Mouse (Mus musculus) MN1 (cell line): ENCODE results near the gene Zfp775.

Source experiments
- DNase-seq: peaks from one replicate; pipeline ENCODE4 v3.0.0-alpha.2; 2016; ENCODE audit warnings: low spot score

Zfp775 gene

DNA sequence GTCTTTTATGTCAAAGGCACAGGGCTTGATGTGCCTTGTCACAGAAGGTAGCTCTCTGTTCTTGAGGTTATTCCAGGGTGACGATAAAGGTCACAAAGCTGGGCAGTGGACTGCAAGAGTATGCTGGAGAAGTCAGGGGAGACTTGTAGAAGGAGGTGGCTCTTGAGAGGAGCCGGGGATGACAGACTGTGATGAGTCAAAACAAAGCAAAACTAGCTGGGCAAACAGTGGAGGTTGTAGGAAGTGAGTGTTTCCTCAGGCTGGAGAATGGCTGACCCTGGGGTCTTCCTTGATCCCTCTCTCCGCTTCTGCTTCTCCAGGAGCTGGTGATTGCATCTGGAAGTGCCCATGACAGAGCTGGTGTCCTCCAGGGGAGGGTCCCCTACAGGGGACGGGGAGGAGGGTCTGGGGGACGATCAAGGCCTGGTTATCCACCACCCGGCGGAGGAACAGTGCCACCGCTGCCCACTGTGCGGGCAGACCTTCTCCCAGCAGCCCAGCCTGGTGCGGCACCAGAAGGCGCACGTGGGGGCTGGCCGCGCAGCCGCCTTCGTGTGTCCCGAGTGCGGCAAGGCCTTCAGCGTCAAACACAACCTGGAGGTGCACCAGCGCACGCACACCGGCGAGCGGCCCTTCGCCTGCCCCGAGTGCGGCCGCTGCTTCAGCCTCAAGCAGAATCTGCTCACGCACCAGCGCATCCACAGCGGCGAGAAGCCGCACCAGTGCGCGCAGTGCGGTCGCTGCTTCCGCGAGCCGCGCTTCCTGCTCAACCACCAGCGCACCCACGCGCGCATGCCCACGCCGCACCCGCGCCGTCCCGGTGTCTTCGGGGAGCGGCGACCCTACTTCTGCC is 27.2 kb downstream of the Zfp775 start:
- no peak for DNase-seq

DNA sequence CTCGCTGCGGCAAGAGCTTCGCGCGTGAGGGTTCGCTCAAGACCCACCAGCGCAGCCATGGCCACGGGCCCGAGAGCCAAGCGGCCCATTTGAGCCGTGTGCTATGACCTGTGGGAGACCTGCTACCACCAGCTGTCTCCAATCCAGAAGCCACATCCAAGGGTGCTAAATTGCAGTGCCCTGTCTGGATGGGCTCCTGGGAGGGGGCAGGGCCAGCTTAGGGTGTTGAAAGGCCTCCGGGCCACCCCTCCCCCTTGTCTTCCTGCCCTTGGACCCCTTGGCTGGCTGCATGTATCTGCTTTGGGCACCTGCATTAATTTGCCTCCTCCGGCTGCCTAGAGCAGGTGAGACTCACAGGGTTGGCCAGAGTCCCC is 27.8 kb downstream of the Zfp775 start:
- no peak for DNase-seq

DNA sequence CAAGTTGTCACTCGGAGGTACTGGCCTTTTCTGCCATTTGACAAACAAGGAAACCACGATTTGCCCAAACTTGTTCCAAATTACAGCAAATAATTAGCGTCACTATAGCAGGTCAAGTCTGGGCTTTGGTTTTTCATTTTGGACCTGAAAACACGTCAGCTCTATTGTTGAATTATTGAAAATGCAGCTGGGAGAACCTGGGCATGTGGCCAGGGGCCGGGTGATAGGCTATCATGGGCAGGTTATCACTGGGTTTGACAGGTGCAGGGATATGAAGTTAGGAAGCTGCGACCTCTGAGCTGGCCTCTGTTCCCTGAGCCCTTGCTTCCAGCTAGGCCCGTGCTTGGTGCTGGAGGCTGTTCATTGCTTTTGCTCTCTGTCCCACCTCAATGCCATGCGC is 29.0 kb downstream of the Zfp775 start:
- DNase-seq, result no peak

DNA sequence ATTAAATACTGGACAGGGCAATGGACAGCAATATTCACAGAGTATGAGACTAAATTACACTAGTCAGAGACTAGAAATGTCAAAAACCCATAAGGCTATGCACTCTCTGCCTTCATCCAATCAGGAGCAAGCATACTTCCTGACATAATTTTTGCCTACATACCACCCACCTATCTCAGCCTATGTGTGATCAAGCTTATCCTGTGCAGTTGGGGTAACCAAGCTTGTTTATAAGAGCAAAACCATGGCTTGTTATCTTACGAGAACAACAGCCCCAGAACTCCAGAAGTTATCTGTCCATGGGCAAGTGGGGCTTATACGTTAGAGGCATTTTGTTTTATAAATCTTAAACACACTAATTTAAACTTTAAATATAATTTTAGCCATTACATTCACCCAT is 33.2 kb downstream of the Zfp775 start:
- DNase-seq, result no peak

DNA sequence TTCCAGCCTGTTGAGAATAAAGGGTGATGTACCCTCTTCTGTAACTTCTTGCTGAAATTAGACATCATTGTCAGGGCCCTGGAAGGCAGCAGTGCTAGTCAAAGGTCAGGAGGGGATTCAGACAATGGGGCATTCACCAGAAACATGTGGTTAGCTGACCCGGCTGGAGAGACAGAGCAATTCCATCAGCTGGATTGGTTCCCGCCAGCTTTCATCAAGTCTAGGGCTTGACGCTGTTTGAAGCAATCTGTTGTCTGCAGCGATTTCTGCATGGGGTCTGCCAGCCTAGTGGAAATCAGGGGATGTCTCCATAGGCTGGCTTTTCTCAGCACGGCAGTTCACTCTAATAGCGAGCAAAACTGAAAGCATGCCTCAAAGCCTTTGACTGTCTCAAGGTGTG is 34.7 kb downstream of the Zfp775 start:
- DNase-seq, result no peak

DNA sequence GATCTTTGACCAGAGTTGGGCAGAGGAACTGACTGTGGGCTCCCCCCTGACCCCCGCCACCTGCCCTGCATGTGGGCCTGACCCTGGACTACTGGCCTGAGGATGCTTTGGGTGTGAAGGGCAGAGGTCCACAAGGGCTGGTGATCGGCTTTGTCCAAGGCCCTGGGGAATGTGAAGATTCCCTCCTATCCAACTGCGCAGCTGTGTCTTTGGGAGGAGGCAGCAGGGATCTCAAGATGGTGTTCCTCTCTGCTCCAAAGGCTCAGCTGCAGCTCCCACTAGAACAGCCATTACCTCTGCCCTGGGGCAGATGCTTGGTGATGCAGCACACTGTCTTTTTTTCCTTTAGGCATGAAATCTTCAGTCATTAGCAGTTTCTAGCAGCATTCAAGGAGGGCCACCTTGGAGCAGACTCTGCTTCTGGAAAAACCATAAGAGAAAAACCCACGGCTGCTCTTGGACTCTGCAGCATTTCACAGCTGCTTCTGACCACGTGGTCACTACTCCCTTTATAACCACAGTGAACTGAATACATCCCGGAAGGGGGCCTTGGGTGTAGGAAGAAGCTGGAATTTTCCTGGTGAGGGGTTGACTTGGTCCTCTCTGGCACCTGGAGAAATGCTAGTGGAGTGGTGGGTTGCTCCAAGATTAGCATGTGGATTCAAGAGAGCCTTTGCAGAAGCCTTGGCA is 36.1 kb downstream of the Zfp775 start:
- no peak for DNase-seq

DNA sequence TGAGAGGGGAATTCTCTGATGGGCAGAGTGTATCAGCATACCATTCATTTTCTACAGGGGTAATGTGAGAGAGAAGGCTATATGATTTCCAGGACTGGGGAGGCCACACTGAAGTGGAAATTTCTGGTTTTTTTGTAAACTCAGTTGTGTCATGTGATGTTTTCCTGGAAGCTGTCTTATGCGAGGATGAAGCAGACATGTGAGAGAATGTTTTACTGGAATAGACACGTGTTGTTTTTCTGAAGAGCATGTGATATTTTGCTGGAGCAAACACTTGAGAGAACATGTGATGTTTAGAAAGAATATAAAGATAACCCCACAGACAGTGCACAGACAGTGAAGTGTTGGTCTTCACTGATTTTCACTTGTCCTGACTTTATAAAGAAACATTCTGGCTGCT is 36.7 kb downstream of the Zfp775 start:
- no peak for DNase-seq

DNA sequence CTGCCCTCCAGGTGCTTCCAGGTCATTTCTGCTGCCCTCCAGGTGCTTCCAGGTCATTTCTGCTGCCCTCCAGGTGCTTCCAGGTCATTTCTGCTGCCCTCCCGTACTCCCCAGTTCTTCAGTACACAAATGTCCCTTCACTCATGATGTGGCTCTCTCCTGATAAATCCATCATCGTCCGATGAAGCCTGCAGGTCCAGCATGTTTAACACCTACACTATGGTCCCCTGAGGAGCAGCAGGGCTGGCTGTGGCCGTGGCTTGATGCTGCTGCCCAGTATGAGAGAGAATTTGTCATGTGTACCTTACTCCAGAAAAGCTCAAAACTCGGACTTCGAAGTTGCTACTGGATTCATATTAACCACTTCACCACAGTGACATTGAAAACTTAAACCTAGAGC is 39.5 kb downstream of the Zfp775 start:
- DNase-seq, result no peak

DNA sequence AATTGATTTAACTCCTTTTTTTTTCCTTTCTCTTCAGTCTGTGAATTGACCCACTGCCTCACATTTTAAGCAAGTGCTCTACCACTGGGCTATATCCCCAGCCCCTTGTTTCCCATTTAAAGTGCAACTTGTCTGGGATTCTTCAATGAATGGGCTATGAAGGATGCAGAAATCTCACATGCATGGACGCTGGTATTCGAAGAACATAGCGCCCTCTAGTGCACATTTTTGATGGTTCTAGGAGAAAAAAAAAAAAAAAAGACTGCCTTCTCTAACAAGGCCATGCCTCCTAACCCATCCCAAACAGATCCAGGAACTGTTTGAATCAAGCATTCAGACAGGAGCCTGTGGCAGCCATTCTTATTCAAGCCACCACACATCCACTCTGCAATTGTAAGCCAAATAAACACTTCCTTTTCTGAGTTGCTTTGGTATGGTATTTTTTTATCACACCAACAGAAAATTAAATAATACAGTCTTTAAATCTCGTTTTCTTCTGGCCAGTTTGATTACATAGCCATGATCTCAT is 41.0 kb downstream of the Zfp775 start:
- peak; percentile 83 for DNase-seq

DNA sequence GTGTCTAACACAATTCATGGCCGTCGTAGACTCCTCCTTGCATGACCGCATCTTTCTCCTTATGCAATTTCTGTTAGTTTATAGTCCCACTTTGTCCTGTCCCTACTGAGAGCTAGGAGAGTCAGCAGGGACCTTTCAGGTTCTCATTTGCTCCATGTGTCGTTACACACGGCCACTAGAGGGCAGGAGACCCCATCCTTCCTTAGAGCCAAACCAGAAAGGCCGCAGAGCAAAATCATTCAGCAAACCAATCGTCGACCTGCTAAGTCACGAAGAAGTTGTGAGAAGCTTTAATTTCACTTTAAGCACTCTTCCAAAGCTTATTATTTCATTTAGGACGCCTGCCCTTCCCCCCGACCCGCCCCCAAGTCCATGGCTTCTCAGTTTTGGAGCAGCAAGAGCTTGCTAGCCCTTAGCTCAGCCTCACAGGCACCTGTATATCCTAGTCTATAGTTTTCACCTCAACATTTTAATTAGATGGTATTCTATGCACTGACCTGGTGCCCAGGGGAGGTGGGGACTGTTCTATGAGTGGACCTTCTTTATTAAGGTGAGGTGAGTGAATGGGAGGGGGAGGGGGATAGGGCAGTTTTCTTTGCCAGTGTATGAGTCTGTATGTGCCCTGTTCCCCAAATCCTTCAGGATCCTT is 43.9 kb downstream of the Zfp775 start:
- DNase-seq, result peak; percentile 61

DNA sequence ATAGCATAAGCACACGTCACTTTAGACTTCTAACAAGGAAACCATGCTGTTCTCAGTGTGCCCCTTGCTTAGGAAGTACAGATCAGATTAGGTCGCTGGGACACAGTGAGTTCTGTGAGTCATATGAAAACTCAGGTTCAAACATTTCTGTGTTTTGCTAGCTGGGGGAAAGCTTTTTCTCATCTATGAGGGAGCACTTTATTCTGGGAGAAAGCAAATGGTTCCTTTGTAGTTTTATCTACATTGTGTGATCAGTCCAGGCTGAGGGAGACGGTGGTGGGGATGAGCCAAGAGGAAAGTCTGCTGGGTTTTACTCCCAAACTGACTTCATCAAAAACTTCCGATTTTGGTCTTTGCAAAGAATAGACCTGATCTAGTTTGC is 44.4 kb downstream of the Zfp775 start:
- DNase-seq, result no peak

DNA sequence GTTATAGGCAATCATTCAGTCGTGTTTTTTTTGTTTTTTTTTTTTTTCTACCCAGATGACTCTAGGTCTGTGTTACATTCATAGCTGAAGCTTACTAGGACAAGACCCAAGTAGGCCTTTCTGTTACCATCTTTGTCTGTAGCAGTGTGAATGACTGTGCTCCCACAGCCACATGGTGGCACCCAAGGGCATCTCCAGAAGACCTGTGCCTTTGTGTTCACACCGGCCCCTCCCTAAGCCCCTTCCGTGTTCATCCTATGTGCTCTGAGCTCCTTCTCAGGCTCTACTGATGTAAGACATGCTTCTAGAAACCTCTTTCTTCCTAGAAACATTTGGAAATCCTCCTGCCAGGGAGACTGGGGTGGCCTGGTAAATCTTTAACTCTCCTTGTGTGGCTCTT is 45.1 kb downstream of the Zfp775 start, which contains the start of gene Gimap8:
Gene Gimap8 (plus strand): TSS at position 240 of the 400 bp plus-strand sequence.
- DNase-seq, result peak; percentile 13

DNA sequence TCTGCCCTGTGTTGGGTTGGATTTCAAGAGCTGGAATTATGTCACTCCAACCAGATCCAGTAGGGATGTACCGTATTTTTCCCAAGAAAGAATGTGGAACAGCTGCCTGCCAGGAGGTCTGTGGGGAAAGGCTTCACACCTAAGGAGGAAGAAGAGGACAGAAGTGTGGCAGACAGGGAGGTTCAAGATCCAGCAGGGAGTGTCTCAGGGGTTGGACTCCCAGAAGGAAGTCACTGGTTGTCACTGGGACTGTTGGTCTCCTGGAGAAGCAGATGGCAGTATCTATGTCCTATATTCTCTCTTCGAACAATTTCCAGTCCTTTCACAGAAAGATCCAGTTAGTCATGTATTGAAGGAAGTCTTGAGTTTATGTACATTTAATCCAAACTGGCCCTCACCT is 45.7 kb downstream of the Zfp775 start:
- DNase-seq, result no peak

DNA sequence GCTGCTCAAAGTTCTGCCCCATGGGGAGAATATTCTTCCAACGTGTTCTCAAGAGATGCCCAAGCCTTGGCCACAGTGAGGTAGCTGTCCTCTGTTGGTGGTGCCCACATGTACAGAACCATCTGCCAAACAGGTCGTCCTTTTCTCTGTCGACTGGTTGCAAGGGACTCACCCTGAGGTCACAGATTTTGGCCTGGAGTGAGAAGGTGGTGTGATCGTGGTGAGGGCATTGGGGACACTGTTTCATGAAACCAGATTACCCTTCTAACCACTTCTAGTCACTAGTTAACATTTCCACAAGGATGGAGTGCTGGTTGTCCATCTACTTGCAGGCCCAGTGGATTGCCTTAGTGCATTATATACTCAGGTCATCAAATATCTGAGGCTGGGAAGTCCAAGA is 46.9 kb downstream of the Zfp775 start:
- no peak for DNase-seq

DNA sequence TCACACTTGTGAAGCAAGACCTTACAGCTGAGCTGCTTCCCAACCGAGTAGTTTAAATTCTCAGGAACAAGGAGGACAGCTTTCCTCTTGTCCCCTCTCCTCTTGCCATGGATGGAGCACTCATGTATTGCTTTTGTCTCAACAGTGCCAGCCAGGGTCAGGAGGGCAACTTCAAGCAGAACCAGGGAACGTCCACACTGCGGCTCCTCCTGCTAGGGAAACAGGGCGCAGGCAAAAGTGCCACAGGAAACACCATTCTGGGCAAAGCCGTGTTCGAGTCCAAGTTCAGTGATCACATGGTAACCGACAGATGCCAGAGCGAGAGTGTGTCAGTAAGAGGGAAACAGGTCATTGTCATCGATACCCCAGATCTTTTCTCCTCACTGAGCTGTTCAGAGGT is 48.2 kb downstream of the Zfp775 start:
- no peak for DNase-seq

DNA sequence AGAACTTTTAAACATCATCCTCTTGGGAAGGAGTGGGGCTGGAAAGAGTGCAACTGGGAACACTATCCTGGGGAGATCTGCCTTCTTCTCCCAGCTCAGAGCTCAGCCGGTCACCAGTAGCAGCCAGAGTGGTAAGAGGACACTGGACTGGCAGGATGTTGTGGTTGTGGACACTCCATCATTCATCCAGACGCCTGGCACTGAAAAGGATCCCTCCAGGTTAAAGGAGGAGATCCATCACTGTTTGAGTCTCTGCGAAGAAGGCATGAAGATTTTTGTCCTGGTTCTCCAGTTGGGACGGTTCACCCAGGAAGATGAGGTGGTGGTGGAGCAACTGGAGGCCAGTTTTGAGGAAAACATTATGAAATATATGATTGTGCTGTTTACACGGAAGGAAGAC is 56.9 kb downstream of the Zfp775 start:
- DNase-seq, result no peak

DNA sequence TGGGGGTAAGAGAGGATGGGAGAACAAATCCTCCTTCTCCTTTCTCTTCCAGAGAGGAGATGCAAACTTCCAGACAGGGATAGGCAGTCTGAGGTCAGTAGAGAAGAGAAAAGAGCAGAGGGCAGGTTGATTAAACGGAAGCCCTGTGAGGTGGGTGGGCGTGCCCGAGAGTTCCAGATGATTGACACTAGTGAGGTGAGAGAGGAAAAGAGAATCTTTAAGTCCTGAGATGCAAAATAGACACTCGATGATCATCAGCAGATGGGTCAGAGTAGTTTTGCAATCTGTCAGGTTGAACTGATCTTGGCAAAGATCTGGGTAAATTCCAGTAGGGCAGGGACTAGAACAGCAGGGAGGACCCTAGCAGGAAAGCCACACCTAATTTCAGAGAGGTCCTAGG is 62.9 kb downstream of the Zfp775 start:
- no peak for DNase-seq

DNA sequence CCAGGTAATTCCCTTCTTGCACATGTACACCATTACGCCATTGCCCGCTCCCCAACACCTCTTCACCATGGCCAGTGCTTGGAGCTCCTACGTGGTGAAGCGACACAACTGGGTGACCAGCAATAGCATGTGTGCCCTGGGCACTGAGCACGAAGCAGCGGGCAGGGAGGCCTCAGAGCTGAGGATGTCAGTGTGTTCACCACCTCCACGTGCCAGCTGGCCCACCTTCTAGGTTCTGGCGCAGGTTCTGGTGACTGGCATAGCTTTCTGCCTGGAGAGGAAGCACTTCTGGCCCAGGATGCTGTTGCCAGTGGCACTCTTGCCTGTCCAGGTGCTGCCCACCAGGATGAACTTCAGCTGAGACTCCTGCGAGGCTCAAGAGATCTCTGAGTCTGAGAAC is 63.6 kb downstream of the Zfp775 start:
- no peak for DNase-seq

DNA sequence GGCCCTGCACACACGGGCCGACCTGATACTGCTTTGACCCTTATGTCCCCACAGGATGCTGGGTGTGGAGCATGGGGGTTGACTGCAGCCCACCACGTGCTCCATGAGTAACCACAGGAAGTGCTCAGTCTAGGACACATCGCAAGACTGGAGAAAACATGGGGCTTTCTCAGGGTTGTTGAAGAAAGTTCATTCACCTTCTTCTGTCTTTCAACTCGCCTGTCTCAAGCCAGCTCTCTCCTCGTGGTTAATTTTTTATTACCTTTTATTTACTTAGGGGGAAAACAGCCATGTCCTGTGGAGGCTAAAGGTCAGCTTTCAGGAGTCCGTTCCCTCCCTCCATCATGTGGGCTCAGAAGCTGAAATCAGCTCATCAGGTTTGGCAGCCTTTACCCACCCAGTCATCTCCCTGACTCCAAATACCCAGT is 64.3 kb downstream of the Zfp775 start:
- no peak for DNase-seq

DNA sequence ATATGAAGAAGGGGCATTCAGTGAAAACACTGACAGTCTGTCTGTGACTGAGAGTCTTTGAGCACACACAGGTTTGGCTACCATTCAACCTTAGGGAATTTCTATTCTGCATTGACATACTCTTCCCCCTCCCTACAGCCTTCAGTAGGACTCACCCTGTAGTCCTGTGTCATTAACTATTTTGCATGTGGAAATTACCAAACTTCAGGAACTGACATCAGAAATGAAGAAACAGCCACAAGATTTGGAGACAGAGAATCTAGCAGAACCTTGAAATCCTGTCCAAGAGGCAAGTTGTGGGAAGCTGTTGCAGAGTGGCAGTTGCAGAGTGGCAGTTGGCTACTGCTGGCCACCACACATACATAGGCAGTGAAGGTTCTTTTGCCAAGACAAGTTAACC is 66.2 kb downstream of the Zfp775 start:
- no peak for DNase-seq

DNA sequence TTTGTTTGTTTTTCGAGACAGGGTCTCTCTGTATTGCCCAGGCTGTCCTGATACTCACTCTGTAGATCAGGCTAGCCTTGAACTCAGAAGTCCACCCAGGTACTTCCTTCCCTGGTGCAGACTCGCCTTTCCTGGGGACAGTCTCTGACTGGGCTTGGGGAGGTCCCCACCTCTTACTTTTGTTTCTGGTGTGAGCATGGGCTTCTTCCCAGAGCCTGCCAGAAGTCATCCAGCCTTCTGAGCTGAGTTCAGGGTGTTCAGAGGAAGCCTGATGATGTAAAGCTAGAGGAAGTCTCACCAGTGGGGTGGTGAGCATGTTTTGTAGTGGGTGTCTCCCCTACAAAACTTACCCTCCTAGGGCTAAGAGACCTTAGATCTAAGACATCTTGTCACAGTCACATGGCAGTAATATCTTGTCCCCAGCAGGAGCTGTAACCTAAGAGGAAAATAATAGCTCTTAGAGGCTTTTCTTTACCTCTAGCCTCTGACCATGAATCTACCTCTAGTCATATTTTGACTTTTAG is 67.6 kb downstream of the Zfp775 start:
- no peak for DNase-seq
